Mouse (Mus musculus): ENCODE measurements around the gene Dnaaf5.

Gene Dnaaf5

GRCm38 (mm10) chr5:139199636-139199994 lies 49.6 kb downstream of the Dnaaf5 start:
- DNase-seq, result no peak

- DNase-seq, result peak; percentile 98 to 99
Measured at GRCm38 (mm10) chr5:139199995-139200769, 50.2 kb downstream of the Dnaaf5 start, which contains the start of gene Sun1. Sun1 (plus strand) TSS chr5:139200637.

- DNase-seq, result no peak
Measured at GRCm38 (mm10) chr5:139200770-139201569, 50.9 kb downstream of the Dnaaf5 start.

GRCm38 (mm10) chr5:139202127-139202526 lies 52.1 kb downstream of the Dnaaf5 start:
- DNase-seq, result no peak

DNA sequence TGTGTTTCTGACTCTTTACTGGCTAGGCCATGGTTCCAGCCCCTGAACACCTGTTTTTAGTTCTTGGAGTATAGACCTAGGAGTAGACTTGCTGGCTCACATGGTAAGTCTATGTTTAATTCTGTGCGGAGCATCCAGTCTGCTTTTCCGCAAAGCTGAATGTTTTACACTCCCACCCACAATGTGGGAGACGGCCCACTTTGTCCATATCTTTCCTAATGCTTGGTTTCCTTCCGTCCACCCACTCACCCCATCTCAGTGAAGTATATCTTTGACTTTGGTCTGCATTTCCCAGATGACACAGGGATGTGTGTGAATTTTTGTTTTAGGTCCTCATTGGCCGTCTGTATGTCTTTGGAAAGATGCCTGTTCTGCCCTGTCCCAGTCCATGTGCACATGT lies 53.3 kb downstream of the Dnaaf5 start:
- no peak for DNase-seq

DNA sequence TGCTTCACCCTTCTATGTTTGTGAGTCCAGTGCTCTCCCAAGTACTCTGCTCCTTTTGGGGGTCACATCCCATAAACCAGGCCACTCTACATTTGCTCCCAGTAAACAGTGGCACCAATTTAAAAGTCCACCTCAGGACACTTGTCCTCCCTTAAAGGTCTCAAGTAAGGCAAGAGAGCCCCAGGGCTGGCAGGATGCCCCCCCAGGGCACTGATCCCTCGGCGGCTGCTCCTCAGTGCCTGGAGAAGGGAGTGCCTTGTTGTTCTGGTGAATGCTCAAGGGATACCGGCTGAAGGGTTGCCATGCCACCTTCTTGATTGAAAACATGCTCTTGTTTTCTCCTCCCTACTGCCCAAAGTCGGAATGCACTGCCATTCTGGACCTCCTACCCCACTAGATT lies 56.1 kb downstream of the Dnaaf5 start:
- DNase-seq, result no peak

- no peak for DNase-seq
Measured at GRCm38 (mm10) chr5:139206525-139206924, 56.5 kb downstream of the Dnaaf5 start.

GRCm38 (mm10) chr5:139208183-139208582 lies 58.2 kb downstream of the Dnaaf5 start:
- no peak for DNase-seq

- DNase-seq, result peak; percentile 38 to 53
Measured at GRCm38 (mm10) chr5:139208871-139209684, 59.1 kb downstream of the Dnaaf5 start.

DNA sequence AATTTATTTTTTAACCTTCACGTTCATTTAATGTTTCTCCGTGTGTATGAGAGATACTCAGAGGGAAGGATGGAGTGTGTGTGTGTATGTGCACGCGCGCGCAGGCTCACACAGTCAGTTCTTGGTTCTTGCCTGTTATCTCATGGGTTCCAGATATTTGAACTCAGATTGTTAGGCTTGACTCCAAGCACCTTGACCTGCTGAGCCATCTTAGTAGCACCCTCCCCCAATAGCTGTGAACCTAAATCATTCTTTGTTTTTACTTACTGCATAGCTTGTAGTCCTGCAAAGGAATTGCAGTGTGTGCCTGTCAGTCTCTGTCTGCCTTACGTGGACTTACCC lies 59.6 kb downstream of the Dnaaf5 start:
- peak in 1 of 2 experiments; percentile 16 for DNase-seq

DNA sequence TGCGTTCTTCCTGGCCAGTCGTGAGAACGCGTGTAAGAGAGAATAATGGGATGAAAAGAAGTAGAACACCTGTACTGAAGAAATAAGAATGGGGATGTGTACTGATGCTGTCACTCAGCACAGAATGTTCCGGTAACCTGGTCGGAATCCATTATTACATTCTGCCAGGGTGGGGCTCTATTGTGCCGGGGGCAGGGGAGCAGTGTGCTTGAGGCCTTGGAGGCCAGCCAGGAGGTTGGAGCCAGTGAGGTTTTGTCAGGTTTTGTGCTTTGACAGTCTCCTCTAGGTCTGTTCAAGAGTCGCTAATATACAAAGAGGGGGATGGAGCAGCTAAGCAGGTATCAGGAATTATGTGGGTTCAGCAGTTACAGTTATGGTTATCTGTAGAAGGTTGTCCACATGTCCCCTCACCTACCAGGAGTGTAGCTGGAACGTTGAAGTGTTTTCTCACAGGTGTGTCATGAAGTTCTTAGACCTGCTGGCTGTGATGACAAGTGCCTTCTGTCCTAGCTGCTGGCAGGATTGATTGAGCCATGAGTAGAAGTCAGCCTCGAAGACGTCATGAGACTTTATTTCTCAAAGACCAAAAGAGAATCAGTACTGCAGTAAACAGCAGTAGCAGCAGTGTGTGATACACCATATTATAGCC lies 61.8 kb downstream of the Dnaaf5 start:
- DNase-seq, result peak; percentile 21 to 51

GRCm38 (mm10) chr5:139214298-139214697 lies 64.3 kb downstream of the Dnaaf5 start:
- DNase-seq, result no peak

DNA sequence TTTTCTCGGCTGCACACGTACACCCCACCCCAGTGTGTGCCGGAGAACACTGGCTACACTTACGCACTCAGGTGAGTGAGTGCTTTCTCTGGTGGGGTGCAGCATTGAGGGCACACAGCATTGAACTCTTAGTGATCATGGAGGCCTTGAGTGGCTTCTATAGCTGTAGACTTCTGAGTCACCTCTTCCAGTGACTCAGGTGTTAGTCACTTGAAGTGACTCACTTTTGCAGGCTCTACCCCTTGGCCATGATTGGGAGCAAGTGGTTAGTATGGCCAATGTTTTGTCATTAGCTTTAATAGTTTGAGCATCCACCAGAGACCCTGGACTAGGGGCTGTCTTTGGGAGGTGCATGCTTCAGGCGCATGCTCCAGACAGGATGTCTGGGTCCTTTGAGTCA lies 65.2 kb downstream of the Dnaaf5 start:
- no peak for DNase-seq

GRCm38 (mm10) chr5:139216121-139216520 lies 66.1 kb downstream of the Dnaaf5 start:
- no peak for DNase-seq

DNA sequence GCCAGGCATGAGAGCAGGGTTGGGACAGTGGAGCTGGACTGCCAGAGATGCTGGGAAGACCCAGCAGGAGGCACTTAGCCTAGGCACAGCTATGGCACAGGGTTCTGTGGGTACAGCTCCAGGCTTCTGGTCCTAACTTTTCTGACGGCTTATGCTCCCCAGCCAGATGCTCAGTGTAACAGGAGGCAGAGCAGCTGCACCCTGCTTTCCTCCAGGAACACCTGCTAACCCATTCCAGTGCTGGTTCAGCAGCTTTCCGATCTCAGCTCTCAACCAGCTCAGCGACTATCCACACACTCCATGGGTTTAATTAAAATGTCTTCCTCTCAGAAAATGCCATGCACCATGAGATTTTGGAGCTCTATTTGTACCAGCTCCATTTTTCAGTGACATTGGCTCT lies 66.8 kb downstream of the Dnaaf5 start:
- DNase-seq, result no peak

GRCm38 (mm10) chr5:139220006-139220515 lies 70.0 kb downstream of the Dnaaf5 start:
- DNase-seq, result peak; percentile 44 to 47

DNA sequence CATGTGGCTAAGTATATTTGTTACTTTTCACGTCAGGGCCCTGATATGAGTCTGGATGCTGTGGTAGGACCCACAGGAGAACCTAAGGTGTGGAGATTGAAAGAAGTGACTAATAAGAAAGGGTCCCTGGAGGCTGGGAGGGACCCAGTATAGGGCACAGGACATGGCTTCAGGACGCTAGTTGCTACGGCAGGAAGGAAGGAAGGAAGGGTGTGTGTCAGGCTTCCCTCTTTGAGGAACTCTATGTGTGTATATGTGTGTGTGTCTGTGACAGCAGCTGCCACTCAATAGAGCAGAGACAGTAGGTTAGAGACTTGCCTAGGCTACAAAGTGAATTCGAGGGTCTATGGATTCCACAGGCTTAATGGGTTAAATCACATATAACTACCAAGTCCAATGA lies 70.6 kb downstream of the Dnaaf5 start:
- DNase-seq, result peak; percentile 49 to 77

DNA sequence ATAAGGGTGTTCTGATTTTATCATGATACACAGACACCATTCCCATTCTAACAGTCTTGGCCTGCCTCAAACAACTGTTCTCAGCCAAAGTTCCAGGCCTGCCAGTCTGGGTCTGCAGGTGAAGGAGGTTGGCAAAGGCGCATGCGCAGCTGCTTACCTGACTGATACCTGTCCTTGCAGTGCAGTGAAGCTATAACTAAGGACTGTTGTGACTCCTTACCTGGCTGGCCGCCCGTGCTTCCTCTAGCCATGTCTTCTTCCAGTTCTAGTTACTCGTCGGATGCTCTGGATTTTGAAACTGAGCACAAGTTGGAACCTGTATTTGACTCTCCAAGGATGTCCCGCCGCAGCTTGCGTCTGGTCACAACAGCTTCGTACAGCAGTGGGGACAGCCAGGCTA lies 73.3 kb downstream of the Dnaaf5 start:
- DNase-seq, result no peak

- peak in 1 of 2 experiments; percentile 25 for DNase-seq
Measured at GRCm38 (mm10) chr5:139227236-139227635, 77.2 kb downstream of the Dnaaf5 start.

DNA sequence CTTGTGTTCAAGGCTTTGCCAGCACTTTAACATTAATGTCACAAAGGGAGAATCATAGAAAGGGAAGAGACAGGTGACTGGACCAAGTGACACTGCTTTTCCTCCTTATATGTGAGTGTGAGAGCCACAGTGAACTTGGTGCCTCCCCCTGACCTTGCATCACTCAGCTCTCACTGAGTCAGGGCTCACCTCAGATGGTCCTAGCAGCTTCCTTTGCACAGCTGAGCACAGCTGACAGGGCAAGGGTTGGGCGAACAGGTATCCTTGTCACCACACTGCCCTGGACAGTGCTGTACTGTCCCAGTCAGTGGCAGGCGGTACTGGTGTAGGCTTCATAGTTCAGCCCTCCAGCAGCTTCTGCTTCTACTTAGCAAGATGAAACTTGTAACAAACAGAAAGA lies 77.6 kb downstream of the Dnaaf5 start:
- DNase-seq, result no peak

DNA sequence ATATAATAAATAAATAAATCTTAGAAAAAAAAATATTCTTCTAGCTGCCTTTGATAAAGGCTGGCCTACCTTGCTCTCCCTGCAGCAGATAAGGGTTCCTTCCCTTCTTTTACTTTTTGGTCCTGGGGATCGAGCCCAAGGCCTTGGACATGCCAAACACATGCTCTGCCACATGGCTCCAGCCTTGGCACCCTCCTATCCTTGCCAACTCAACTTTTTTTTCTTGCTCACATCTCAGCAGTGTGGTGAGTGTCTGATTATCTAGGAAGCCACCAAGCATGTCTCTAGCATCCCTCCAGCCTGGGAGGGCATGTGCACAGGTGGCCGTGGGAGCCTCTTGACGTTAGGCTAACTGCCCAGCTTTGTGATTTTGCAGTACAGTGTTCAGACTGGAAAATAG lies 78.3 kb downstream of the Dnaaf5 start:
- no peak for DNase-seq

DNA sequence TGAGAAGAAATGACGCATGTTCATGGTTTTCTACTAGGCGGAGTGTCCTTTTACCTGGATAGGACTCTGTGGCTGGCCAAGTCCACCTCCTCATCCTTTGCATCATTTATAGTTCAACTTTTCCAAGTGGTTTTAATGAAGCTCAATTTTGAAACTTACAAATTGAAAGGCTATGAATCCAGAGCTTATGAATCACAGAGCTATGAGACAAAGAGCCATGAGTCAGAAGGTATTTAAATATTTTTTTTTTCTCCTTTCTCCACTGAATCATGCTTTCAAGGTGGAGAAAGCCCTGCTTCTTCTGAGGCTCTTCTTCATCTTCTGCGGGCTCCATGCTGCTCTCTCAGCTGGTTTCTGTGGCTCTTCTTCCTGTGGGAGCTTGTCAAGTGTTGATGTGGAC lies 79.7 kb downstream of the Dnaaf5 start:
- DNase-seq, result no peak

- DNase-seq, result no peak
Measured at GRCm38 (mm10) chr5:139232083-139232482, 82.1 kb downstream of the Dnaaf5 start.

All from kidney, postnatal 36 days (tissue).